Mouse (Mus musculus) R1 (cell line): ENCODE results near the gene Sgsm3.
A peak's percentile ranks its signal among the peaks of the same experiment; 100 is the strongest.
"Not testable (repeated sequence)": the region's sequence is repeated elsewhere in the genome, so short reads cannot be mapped to it uniquely, and the experiment has no call there.

Experiments used
- DNase-seq: peaks from one replicate; pipeline ENCODE4 v3.0.0-alpha.2; 2018; ENCODE audit warnings: low read depth, low spot score

The Sgsm3 gene

DNA sequence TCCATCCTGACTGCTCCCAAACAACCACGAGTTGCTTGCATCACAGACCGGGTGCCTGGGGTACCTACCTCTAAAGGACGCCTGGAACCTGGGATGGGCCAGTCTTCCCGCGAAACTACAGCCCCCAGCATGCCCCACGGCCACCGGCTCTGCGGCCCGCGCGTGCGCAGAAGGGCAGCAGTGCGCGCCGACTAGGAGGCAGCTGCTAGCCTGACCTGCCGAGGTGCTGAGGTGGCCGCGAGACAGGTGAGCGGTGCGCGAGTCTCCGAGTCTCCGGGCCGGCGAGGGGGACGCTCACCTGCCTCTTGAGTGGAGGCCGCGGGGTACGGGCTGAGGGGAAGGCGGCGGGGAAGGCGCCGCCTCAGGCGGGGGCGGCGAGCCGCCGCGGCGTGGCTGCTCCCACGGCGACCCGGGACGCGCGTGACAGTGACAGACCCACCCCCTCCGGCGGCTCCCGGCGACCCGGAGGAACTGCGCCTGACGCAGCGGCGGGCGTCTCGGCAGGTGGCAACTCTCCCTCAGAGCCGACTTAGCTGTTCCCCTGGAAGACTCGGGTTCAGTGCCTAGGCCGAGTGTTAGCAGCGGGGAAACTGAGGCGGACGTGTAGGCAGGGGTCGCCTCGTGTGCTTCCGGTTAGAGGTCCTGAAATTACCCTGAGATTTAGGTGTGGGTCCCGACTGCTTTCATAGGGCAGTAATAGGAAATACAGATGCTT lies at the start of gene Sgsm3:
Gene Sgsm3, plus strand, starts transcription at position 146 of the 715 bp plus-strand sequence.
- peak; percentile 92 for DNase-seq

DNA sequence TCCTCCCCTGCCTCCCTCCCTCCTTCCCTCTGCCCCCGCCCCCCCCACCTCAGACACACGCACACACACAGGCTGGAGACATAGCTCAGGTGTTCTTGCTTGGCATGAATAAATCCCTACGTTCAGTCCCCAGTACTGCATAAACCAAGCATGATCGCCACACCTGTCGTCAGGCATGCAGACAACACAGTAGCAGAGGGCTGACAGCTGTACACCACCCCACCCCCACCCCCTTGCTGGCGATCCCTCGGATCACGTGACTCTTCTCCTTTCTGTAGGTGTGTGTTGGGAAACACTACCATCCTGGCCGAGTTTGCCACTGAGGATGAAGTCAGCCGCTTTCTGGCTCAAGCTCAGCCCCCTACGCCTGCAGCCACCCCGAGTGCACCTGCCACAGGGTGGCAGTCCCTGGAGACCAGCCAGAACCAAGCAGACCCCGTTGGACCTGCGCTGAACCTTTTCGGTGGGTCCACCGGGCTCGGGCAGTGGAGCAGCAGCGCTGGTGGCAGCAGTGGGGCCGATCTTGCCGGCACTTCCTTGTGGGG lies 48.7 kb upstream of the Sgsm3 start:
- peak; percentile 75 for DNase-seq

DNA sequence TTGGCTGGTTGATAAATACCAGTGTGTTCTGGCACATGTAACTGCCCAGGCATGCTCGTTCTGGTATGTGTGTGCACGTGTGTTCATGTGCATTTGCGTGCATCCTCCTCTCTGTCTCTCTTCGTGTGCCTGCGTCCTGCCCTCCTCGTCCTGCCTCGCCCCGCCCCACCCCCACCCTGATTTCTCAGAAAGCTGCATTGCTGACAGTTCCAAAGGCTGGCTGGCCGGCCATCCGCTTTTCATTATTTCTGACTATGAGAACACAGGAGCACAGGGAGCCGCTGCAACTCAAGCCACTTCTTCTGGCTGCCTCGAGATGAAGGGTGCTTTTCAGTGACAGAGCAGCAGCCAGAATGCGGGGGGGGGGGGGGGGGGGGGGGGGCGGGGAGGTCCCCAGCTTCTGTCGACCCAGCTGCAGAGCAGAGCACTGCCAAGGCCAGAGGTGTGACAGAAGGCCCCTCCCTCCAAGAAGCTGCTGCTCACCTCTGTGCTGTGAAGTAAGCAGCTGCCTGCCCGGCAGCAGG lies 47.5 kb upstream of the Sgsm3 start:
- DNase-seq: peak; percentile 76

DNA sequence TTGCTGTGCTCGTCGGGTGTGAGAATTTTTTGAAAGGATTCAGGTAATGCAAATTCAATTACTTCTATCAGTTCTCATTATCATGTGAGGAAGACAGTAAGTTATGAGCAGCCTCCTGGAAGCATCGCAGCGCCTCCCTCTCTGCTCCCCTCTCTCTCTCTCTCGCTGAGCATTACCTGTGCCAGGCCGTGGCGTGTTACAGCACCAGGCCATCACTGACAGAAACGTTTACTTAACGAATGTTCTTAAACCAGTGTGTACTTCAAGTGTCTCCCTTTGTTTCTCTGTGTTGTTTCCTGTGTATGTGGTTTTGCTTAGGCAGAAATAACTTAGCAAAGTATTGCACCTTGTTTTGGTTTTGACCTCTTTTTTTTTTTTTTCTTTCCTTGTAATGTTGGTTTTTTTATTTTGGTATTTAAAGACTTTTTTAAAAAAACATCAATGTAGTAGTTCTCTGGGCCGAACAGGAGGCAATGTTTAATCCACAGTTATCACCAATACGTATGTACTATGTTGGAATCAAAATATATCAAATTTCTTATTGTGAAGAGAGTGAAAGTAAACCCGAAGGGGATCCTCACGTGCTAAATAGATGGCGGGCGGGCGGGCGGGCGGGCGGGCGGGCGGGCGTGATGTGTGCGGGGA lies 46.8 kb upstream of the Sgsm3 start:
- not testable (repeated sequence) for DNase-seq

DNA sequence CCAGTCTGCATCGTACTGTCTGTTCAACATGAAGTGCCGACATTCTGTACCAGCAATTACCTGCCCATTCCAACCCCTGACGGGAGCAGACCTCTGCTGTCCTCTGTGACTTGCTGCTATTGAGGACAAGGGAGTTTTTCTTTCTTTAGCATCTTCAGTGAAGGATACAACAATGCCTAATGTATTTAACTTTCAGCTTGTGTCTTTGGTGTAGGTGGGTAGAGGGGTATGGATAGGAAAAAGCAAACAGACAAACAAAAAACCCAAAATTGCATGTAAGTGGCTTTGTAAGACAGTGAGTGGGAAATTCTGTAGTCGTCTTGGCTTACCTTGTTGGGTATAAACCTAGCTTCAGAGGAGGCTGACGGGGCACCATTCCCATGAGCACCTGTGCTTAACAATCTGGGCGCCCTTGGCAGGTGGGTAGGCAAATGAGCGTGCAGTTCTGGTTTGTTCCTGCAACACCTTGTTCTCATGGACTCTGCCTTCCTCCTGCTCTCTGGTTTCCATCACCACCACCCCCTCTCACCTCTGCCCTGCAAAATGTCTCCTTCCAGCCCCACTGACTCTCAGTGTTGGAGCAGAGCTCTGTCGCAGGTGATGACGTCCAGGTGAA lies 46.1 kb upstream of the Sgsm3 start:
- no peak for DNase-seq

DNA sequence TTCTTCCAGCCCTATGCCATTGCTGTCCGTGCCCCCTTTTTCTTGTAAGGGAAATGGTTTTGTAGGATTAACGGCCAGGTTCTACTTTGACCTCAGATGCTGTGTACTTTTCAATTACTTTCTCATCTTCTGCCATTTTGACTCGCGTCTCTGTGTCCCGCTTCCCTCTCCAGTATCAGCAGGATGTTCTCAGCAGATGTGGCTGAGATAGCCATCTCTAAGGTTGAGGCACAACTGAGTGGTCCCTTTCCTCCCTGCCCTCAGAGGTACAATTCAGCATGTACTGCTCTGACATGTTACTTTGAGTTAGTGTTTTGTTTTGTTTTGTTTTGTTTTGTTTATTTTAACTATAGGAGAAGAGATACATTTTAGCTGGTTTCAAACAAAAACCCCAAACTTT lies 42.7 kb upstream of the Sgsm3 start:
- DNase-seq: no peak

DNA sequence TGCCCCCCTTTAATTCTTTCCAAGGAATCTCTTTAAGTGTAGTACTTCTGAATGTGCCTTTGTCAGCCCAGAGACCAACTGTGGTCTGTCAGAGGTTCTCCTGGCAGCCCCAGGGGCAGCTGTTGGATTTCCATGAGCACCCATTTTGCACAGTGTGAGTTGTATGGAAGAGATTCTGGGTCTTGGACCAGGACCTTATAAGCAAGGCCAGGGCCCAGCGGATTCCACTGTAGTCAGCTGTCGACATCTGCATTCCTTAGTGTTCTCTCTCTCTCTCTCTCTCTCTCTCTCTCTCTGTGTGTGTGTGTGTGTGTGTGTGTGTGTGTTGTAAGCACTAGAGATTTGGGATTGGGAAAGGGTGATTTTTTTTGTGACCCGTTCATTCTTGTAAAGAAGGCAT lies 40.9 kb upstream of the Sgsm3 start:
- DNase-seq: no peak

DNA sequence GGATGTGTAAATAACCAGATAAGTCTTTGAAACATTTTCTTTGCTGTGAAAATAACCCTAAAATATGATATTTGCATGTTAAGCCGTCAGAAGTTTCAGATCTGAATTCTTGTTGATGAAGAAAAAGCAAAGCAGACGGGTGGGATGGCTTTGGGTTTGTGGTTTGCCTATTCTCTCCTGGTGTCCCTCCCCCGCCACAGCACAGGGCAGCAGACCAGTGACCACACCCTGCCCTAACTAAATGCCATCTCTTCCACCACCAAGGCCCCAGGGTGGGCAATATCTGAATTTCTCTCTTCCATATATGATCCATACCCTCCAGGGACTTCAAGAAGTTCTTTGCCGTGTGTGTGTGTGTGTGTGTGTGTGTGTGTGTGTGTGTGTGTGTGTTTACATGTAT lies 39.0 kb upstream of the Sgsm3 start:
- DNase-seq: no peak

DNA sequence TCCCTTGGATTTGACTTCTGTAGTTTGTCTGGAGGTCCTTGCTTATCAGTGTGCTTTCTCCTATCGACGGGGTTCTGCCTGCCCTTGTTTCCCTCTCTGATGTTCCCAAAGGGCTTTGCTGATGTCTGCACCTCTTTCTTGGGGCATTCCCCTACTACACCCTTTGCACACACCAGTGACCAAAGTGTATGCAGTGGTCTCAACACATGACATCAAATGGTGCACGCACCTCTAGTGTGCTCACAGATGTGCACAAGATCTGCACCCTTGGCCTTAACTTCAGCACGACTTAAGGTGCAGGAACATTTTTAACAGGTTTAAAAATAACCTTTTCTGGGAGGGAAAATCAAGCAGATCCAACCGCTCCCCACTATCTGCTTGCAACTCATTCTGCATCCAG lies 38.2 kb upstream of the Sgsm3 start:
- no peak for DNase-seq

DNA sequence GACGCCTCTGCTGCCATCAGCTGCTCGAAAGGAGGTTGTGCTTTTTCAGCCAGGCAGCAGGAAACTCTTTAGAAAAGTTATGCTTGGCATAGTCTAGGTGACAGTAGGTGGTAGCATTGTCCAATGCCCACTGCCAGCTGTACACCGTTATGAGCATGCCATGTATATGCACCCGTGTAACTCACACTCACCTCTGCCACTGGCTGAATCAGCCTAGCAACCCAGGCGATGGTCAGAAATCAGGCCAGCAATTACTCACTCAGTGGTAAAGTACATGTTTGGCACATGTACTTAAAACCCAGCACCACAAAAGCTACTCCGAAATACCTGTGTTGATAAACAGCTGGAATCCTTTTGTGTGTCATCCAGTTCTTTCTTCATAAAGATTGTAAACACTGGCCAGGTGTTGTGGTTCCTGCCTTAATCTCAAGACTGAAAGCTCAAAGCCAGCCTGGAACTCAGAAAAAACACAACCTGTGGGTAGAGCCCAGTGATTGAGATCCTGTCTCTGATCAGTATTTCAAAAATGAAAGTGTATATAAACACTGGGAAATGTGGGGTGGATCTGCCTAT lies 36.0 kb upstream of the Sgsm3 start:
- DNase-seq: no peak

DNA sequence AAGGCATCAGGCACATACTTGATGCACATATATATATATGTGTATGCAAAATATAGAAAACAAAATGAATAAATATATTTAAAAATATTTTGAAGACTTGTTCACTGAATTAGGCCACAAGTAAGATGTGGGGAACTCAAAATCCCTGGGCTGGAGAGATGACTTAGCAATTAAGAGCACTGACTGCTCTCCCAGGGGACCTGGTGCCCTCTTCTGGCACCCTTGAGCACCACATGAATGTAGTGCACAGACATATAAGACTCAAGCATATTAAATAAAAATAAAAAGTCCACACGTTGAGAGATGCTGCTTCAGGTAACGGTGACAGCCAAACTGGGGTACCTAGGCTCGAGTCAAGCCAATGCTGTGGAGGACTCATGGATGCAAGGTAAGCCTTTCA lies 31.7 kb upstream of the Sgsm3 start:
- DNase-seq: peak; percentile 63

DNA sequence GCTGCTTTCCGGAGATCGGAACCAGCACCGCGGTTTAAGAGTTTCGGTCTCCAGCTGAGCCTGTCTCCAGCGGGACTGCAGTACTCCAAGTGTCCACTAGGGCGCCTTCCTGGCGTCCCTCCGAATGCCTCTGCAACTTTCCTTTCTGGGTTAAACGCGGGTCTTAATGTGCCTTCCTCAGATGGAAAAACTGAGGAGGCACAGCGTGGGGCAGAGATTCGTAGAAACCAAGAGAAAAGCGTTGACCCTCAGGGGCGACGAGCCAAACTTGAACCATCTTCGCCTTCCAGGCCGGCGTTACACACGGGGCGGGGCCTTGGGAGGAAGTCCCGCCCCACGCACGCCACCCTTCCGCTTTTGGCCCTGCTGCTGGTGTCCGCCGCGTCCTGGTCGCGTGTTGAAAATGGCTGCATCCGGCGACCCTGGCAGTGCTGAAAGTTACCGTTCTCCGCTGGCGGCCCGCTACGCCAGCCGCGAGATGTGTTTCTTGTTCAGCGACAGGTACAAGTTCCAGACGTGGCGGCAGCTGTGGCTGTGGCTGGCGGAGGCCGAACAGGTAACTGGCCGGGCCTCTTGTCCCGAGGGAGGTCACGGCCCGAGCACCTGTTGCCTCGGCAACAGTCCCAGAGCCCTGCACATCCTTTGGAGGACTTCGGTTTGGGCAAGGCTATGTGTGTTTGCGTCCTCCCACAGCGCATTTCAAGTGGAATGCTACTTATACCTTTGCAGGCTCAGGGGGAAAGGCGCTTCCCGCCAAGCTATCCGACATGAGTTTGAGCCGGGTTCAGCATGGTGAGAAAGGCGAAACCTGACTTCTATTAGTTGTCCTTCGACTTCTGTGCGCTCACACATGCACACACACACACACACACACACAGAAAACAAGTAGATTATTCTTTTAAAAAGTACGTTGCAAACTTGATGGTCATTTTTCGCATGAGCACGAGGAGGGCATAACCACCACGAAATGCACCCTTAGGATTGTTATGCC lies 29.1 kb upstream of the Sgsm3 start, which contains the start of gene Adsl:
Gene Adsl, plus strand, starts transcription at position 346 of the 991 bp plus-strand sequence.
- peak; percentile 94 for DNase-seq

DNA sequence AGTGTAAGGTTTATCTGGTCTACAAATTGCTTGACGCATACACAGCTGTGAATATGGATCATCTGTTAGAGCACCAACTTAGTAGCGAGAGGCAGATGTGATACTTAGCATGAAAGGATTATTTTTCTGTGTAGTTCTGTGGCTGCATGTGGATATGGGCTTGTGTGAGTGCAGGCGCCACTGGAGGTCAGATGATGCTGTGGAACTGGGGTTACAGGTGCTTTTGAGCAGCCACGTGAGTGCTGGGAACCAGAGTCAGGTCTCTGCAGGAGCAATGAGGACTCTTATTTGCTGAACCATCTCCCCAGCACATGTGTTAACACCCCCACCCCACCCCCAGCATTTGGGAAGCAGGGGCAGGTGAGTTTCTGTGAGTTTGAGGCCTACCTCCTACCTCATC lies 28.1 kb upstream of the Sgsm3 start:
- DNase-seq: no peak

DNA sequence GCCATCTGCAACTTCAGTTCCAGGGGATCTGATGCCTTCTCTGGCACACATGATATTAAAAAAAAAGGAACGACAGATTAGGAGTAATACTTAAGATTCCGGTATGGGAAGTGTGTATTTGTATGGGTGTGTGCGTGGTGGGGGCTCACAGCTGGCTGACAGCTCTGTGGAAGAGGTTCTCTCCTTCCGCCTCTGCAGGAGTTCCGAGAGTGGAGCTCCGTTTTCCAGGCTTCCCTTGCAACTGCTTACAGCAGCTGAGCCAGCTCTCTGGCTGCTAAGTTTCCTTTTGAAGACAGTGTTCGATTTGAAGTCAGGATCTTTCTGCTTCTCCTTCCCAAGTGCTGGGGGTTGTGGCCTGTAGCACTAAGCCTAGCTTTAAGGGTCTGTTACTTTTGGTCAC lies 27.5 kb upstream of the Sgsm3 start:
- no peak for DNase-seq

DNA sequence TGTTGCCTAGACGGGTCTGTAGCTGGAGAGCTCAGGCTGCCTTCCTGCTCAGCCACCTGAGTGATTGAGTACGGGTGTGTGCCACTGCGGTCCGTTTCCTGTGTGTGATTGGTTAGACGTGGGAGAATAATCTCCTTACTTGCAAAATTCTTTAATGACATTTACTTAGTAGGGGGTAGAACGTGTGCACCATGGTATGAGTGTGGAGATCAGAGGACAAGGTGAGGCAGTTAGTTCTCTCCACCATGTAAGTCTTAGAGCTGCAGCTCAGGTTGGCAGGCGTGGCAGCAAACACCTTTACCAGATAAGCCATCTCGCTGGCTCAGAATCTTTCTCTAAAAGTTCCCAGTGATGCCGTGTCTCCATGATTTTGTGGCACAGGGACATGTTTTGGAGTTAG lies 23.6 kb upstream of the Sgsm3 start:
- DNase-seq: no peak

DNA sequence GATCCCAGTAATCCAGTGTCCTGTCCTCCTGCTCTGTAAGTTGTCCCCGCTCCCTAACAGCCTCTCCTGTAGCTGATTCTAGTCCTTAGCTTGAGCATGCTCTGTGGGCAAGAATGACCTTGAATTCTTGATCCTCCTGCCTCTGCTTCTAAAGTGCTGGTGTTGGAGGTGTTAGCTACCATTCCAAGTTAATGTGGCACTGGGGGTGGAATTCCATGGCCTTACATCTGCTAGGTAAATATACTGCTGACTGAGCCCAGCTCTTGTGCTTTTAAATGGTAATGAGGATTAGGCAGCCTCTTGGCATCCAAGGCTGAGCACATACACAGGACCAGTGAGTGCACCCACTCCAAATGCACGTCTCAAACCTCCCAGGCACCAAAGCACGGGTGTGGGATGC lies 22.7 kb upstream of the Sgsm3 start:
- DNase-seq: peak; percentile 65

DNA sequence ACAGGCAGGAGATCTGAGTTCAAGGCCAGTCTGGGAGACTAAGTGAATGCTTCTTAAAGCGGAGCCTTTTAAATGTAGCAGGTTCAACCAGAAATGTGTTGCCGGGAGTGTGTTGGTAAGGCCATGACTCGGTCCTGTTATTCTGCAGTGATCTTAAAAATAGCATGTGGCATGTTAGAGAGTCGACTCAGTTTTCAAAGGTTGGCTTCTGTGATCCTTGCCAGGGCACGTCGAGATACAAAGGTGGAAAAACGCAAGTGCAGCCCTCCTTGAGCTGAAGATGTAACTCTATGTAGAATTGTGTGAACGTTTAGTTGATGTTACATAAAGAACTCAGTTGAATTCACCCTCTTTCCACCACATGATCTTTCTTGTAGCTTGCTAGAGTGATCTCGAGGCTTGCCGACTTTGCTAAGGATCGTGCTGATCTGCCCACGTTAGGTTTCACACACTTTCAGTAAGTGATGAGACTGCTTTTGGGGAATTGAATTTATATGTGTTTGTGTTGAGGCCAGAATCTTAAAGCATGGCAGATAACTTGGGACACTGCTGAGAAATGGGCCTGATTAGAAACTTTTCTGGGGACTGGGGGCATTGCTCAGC lies 21.6 kb upstream of the Sgsm3 start:
- DNase-seq: no peak

DNA sequence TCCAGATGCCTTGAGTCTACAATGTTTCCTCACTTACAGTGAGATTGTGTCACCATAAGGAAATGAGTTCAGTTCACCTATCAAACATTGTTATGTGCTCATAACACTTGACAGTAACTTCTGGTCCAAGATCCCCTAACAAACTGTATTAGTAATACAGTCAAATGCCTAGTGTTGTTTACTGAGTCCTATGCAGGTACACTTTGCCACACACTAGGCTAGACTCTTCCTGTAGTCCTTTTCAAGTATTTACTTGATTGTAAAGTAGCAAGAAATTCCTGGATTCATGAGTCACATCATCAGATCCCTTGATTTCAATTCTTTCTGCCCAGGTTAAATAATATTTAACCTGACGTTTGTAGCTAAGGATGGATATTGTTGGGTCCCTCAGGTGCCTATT lies 8.2 kb upstream of the Sgsm3 start:
- no peak for DNase-seq

DNA sequence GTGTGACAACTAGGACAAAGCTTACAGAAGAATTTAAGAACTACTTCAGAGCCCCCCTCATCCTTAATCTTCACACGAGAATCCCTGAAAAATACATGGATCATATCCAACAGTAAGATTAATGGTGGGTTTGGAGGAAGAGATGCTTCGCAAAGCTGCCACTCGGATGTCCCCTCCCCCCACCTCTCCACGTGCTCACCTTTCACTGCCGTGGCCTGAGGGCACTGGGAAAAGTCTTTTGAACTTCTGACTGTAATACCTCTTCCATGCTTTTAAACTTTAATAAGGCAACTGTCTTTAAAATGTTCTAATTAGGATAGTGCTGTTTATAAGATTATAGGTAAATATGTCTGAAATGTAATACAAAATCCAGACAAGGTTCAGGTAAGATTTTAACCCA lies 3.3 kb upstream of the Sgsm3 start:
- DNase-seq: no peak

DNA sequence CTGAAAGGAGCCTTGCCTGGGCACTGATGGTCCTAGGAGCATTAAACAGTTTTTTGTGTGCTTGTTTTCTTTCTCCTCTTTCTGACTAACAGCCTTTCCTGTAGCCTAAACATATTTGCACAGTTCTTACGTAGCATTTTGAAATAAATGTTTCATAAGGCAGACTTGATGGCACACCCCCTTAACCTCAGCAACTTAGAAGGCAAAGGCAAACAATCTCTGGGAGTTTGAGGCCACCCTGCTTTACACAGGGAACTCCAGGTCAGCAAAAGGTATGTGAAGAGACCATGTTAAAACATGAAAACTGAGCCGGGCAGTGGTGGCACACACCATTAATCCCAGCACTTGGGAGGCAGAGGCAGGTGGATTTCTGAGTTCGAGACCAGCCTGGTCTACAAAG lies 1.9 kb upstream of the Sgsm3 start:
- DNase-seq: no peak

DNA sequence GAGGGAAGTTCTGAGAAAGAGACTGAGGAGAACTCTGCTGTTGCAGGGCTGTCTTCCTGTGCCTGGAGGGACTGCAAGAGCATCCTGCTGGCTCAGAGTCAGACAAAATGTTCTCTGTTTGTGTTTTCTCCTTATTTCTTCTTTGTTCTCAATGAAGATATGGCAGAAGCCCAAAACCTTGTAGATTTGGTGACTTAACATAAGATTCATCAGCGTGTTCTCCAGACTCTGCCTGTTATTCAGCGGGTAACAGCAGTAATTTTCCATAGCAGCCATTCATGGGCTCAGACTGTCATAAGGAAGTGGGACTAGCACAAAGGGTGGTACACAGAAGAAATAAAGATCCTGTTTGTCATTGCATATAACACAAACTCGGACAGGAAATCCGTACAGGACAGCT lies 2.0 kb downstream of the Sgsm3 start:
- DNase-seq: no peak
